Mouse (Mus musculus): ENCODE data around the gene Nadk. TPM values are rescaled to one million over a fixed set of nuclear protein-coding genes. Genes with fewer than 3 reads are reported as not detected.
A peak's percentile ranks its signal among the peaks of the same experiment; 100 is the strongest.

Nadk gene
- polyA plus RNA-seq, 1 experiment from 2014 or later: 60.4 TPM

DNA sequence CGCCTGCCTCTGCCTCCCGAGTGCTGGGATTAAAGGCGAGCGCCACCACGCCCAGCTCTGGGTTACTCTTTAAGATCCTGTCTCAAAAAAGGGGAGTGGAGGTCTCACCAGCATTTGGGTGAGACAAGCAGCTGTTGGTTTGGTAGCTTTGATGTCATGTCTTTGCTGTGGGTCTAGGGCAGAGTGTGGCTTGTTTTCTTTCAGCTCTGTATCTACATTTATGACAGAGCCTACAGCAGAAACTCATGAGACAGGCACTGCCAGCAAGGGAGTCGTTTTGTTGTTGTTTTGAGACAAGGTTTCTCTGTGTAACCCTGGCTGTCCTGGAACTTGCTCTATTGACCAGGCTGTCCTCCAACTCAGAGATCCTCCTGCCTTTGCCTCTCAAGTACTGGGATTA, 41.6 kb downstream of the Nadk start:
- Histone ChIP-seq H3K4me2 (peak overlapping the region; percentile 96; the same call in 1 of the 2 replicates), H3K27me3 (no peaks in the 10 kb centered on the region), H3K36me3 (peaks cover 21% of the 10 kb centered on the region; the same call in 1 of the 2 replicates), H3K4me1 (replicated peaks) (peaks cover 66% of the 10 kb centered on the region), H3K9me3 (replicated peaks) (no peaks in the 10 kb centered on the region), H3K9ac (no peak overlapping the region), H3K4me3 (replicated peaks) (no peak overlapping the region), H3K27ac (peak overlapping the region; percentile 43)
- WGBS (ENCODE audit: insufficient replicate concordance): 87% methylated on average over 6 of the region's 6 CpGs
- ATAC-seq (ENCODE audit: low read depth) (no peak), DNase-seq (no peak)

GRCm38 (mm10) chr4:155605132-155605531, 43.0 kb downstream of the Nadk start:
- Histone ChIP-seq H3K9ac (no peak overlapping the region), H3K9me3 (replicated peaks) (no peaks in the 10 kb centered on the region), H3K36me3 (peaks cover 30% of the 10 kb centered on the region), H3K4me2 (no peak overlapping the region), H3K27ac (no peak overlapping the region), H3K4me1 (replicated peaks) (peaks cover 57% of the 10 kb centered on the region), H3K27me3 (no peaks in the 10 kb centered on the region), H3K4me3 (replicated peaks) (no peak overlapping the region)
- ATAC-seq (ENCODE audit: low read depth) (no peak), DNase-seq (no peak)
- WGBS (ENCODE audit: insufficient replicate concordance): 82% methylated on average over 4 of the region's 4 CpGs

GRCm38 (mm10) chr4:155606825-155607224, 44.6 kb downstream of the Nadk start:
- Histone ChIP-seq H3K4me3 (replicated peaks) (no peak overlapping the region), H3K27ac (no peak overlapping the region), H3K36me3 (peaks cover 45% of the 10 kb centered on the region), H3K9ac (no peak overlapping the region), H3K4me2 (no peak overlapping the region), H3K4me1 (replicated peaks) (peaks cover 49% of the 10 kb centered on the region), H3K27me3 (no peaks in the 10 kb centered on the region), H3K9me3 (replicated peaks) (no peaks in the 10 kb centered on the region)
- ATAC-seq (ENCODE audit: low read depth) (no peak), DNase-seq (no peak)
- 74% methylated on average over 2 of the region's 2 CpGs for WGBS (ENCODE audit: insufficient replicate concordance)

- H3K27ac ChIP-seq: no peak overlapping the region
- H3K27me3 ChIP-seq: no peaks in the 10 kb centered on the region
- H3K36me3 ChIP-seq: peaks cover 73% of the 10 kb centered on the region
- H3K4me2 ChIP-seq: no peak overlapping the region
- no peak overlapping the region for H3K4me3 ChIP-seq (replicated peaks)
- ATAC-seq (ENCODE audit: low read depth) (no peak), DNase-seq (no peak)
- H3K9me3 ChIP-seq (replicated peaks): no peaks in the 10 kb centered on the region
- whole genome bisulfite sequencing (ENCODE audit: insufficient replicate concordance): 83% methylated on average over 3 of the region's 3 CpGs
- H3K9ac ChIP-seq: no peak overlapping the region
- H3K4me1 ChIP-seq (replicated peaks): peaks cover 9% of the 10 kb centered on the region
These were observed 49.7 kb downstream of the Nadk start for GRCm38 (mm10) chr4:155611860-155612259.

DNA sequence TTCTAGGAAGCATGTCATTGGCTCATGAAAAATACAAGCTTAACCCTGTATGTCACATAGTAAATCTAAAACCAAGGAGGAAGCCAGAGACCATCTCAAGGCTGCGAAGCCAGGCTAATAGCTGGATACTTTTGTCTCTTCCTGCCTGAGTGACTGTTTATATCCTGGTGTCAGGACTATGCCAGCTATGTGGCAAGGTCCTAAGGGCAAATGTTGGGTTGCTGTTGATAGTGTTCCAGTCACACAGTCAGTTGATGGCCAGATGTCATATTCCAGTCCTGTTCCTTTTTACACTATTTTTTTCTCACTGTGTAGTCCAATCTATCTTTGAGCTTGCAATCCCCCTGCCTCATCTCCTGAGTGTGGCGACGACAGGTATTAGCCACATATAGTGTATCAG, 51.1 kb downstream of the Nadk start:
- no peak overlapping the region for H3K9ac ChIP-seq
- ATAC-seq (ENCODE audit: low read depth) (no peak), DNase-seq (no peak)
- H3K36me3 ChIP-seq: peaks cover 84% of the 10 kb centered on the region
- H3K4me3 ChIP-seq (replicated peaks): no peak overlapping the region
- 85% methylated on average over 3 of the region's 3 CpGs for WGBS (ENCODE audit: insufficient replicate concordance)
- no peaks in the 10 kb centered on the region for H3K9me3 ChIP-seq (replicated peaks)
- no peak overlapping the region for H3K27ac ChIP-seq
- no peaks in the 10 kb centered on the region for H3K27me3 ChIP-seq
- peaks cover 9% of the 10 kb centered on the region for H3K4me1 ChIP-seq (replicated peaks)
- no peak overlapping the region for H3K4me2 ChIP-seq

DNA sequence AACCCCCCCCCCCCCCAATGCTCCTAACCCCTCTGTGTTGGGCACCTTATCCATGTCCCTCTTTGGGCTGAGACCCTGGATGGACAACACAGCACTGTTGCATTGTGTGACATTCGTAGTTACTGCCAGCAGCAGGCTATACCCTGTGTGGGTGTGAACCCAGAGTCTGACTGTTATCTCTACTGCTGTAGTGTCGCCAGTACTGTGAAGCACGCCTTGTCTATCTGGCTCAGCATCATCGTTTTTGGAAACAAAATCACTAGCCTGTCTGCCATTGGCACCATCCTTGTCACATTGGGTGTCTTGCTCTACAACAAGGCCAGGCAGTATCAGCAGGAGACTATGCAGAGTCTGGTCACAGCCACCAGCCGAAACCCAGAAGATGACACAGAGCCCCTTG, 56.1 kb downstream of the Nadk start:
- WGBS (ENCODE audit: insufficient replicate concordance): 47% methylated on average over 5 of the region's 5 CpGs
- ATAC-seq (ENCODE audit: low read depth): peak; percentile 73

GRCm38 (mm10) chr4:155624338-155625291, 62.4 kb downstream of the Nadk start, which contains the start of gene Cdk11b:
TSS of gene Cdk11b (plus strand) at chr4:155624854.
- Histone ChIP-seq H3K4me1 (replicated peaks) (peaks cover 22% of the 10 kb centered on the region), H3K9me3 (replicated peaks) (no peaks in the 10 kb centered on the region), H3K36me3 (peaks cover 53% of the 10 kb centered on the region), H3K27ac (peak within 1 kb of the TSS; percentile 95), H3K9ac (peak within 1 kb of the TSS; percentile 90), H3K4me2 (peak within 1 kb of the TSS; percentile 84), H3K27me3 (no peaks in the 10 kb centered on the region), H3K4me3 (replicated peaks) (peak within 1 kb of the TSS; percentile 89)
- peak; percentile 94 for DNase-seq
- peak; percentile 100 for ATAC-seq (ENCODE audit: low read depth)
- WGBS (ENCODE audit: insufficient replicate concordance): under 1% methylated on average over 84 of the region's 84 CpGs

More for the DNA sequence above, 56.1 kb downstream of the Nadk start:
- Histone ChIP-seq H3K36me3 (peaks cover 81% of the 10 kb centered on the region), H3K4me1 (replicated peaks) (peaks cover 19% of the 10 kb centered on the region), H3K27ac (no peak overlapping the region), H3K4me2 (no peak overlapping the region), H3K9ac (no peak overlapping the region), H3K27me3 (no peaks in the 10 kb centered on the region), H3K9me3 (replicated peaks) (no peaks in the 10 kb centered on the region), H3K4me3 (replicated peaks) (no peak overlapping the region)
- no peak for DNase-seq

DNA sequence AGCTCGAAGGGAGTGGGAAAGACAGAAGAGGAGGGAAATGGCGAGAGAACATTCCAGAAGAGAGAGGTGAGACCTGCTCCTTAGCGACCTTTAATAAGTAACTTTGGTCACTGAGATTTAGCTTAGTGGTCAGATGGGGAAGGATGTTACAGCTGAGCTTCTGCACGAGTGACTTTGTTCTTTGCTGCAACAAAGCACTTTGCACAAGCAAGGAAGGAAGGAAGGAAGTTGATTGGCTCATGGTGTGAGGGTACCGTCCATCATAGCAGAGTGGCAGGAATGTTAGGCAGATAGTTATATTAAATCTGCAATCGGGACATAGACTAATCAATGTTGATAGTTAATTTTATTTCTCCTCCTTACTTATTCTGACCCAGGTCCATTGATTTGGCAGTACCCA, 68.1 kb downstream of the Nadk start:
- Histone ChIP-seq H3K4me1 (replicated peaks) (peaks cover 9% of the 10 kb centered on the region), H3K9ac (no peak overlapping the region), H3K36me3 (peaks cover 76% of the 10 kb centered on the region), H3K27ac (no peak overlapping the region), H3K27me3 (no peaks in the 10 kb centered on the region), H3K4me2 (no peak overlapping the region), H3K9me3 (replicated peaks) (no peaks in the 10 kb centered on the region), H3K4me3 (replicated peaks) (no peak overlapping the region)
- 68% methylated on average over 6 of the region's 6 CpGs for WGBS (ENCODE audit: insufficient replicate concordance)
- no peak for DNase-seq
- no peak for ATAC-seq (ENCODE audit: low read depth)

GRCm38 (mm10) chr4:155635766-155636499, 73.8 kb downstream of the Nadk start:
- Histone ChIP-seq H3K27ac (no peak overlapping the region), H3K36me3 (peaks cover 88% of the 10 kb centered on the region), H3K4me2 (no peak overlapping the region), H3K4me3 (replicated peaks) (no peak overlapping the region), H3K9ac (no peak overlapping the region), H3K4me1 (replicated peaks) (no peaks in the 10 kb centered on the region), H3K27me3 (no peaks in the 10 kb centered on the region), H3K9me3 (replicated peaks) (no peaks in the 10 kb centered on the region)
- ATAC-seq (ENCODE audit: low read depth) (no peak), DNase-seq (no peak)
